Mouse (Mus musculus): ENCODE data around the gene Uck1. TPM values are rescaled to one million over a fixed set of nuclear protein-coding genes. Genes with fewer than 3 reads are reported as not detected.
"Not testable (repeated sequence)": the region's sequence is repeated elsewhere in the genome, so short reads cannot be mapped to it uniquely, and the experiment has no call there.

Uck1 gene
- polyA plus RNA-seq (2015; fragmentation: Nextera tagmentation; extraction: Ambion mirVana) = 62.2 and 68.1 TPM in 2 replicates

DNA sequence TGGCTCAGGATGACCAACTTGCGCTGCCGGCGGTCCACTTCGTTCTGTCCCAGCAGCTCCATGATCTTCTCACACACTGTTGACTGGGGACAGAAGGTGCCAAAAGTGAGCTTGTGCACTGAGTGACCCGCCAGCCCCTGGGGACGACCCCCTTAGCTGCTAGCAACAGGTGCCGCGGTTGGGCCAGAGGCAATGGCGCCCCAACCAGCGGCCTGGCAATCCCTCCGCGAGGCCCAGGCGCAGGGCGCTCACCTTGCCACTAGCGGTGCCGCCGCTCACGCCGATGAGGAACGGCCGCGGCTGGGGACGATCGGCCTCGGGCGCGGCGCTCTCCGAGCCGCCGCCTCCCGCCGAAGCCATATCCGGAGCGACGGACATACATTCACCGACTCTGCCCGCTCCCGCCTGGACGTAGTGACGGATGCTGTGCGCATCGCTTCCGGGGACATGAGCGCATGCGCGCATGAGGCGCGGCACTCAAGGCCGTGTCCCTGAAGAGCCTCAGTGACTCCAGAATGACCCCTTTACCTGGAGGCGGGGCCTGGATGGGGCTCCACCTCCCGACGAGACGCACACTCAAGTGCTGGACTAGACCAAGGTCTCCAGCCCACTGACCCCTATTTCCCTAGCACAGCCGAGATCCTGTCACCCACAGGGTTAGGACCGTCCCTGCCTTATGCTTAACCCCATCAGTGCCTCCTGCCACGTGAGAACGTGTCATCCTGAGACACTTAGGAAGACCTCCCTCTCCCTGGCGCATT is at the start of gene Uck1:
Gene Uck1 (minus strand): TSS at position 503 of the 761 bp plus-strand sequence.
- peaks cover 14% of the 10 kb centered on the region for H3K4me1 ChIP-seq
- peak within 1 kb of the TSS; percentile 79 for H3K9ac ChIP-seq
- WGBS = 1% methylated on average over 59 of the region's 59 CpGs
- H3K27ac ChIP-seq = peak within 1 kb of the TSS; percentile 68
- peak; percentile 77 for ATAC-seq (ENCODE audit: insufficient number of reproducible peaks, low FRiP score, low TSS enrichment, low read depth)
- peak within 1 kb of the TSS; percentile 90 for H3K4me3 ChIP-seq
- peak within 1 kb of the TSS; percentile 70 for H3K4me2 ChIP-seq
- no peaks in the 10 kb centered on the region for H3K27me3 ChIP-seq
- H3K36me3 ChIP-seq = peaks cover 25% of the 10 kb centered on the region
- H3K9me3 ChIP-seq = no peaks in the 10 kb centered on the region

- Histone ChIP-seq H3K27me3 (no peaks in the 10 kb centered on the region), H3K27ac (0 out of 2 replicates have a peak overlapping the region, but pooled peaks have one; percentile 11), H3K4me1 (peaks cover 40% of the 10 kb centered on the region), H3K36me3 (peaks cover 74% of the 10 kb centered on the region), H3K9me3 (no peaks in the 10 kb centered on the region), H3K4me3 (no peak overlapping the region), H3K4me2 (no peak overlapping the region), H3K9ac (no peak overlapping the region)
- WGBS = 81% methylated on average over 16 of the region's 16 CpGs
- no peak for ATAC-seq (ENCODE audit: insufficient number of reproducible peaks, low FRiP score, low TSS enrichment, low read depth)
Measured at GRCm38 (mm10) chr2:32308870-32309568, 49.1 kb upstream of the Uck1 start.

GRCm38 (mm10) chr2:32307941-32308760 is 48.2 kb upstream of the Uck1 start:
- peaks cover 40% of the 10 kb centered on the region for H3K4me1 ChIP-seq
- peaks cover 77% of the 10 kb centered on the region for H3K36me3 ChIP-seq
- 0 out of 2 replicates have a peak overlapping the region, but pooled peaks have one; percentile 11 for H3K27ac ChIP-seq
- H3K4me3 ChIP-seq = no peak overlapping the region
- no peak overlapping the region for H3K9ac ChIP-seq
- no peaks in the 10 kb centered on the region for H3K9me3 ChIP-seq
- ATAC-seq (ENCODE audit: insufficient number of reproducible peaks, low FRiP score, low TSS enrichment, low read depth) = no peak
- no peaks in the 10 kb centered on the region for H3K27me3 ChIP-seq
- 48% methylated on average over 8 of the region's 8 CpGs for whole genome bisulfite sequencing
- H3K4me2 ChIP-seq = no peak overlapping the region

DNA sequence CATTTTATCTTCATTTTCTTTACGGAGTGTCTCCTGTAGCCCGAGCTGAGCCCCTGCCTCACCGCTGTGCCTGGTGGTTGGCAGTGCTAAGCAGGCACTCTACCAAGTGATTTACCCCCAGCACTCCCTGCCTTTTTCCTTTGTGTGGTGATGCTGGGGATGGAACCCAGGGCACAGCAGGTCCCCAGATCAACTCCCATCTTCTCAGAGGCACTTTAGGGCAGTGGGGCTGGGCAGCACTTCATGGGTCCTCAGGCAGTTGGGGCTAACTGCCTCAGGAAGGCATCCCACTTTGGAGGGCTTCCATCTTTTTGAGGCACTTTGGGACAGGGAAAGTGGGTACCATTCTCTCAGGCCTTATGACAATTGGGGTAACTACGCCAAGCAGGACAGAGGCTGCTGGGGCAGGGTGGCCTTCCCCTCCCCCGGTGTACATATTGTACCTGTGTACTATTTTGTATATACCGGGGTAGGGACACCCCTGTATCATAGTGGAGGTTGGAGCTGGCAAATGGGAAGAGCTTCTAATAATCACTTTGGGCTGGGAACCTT is 47.4 kb upstream of the Uck1 start:
- no peak overlapping the region for H3K4me2 ChIP-seq
- H3K9ac ChIP-seq = no peak overlapping the region
- H3K27ac ChIP-seq = no peak overlapping the region
- no peak overlapping the region for H3K4me3 ChIP-seq
- peaks cover 84% of the 10 kb centered on the region for H3K36me3 ChIP-seq
- WGBS = 90% methylated on average over 6 of the region's 6 CpGs
- no peak for ATAC-seq (ENCODE audit: insufficient number of reproducible peaks, low FRiP score, low TSS enrichment, low read depth)
- H3K4me1 ChIP-seq = peaks cover 35% of the 10 kb centered on the region
- no peaks in the 10 kb centered on the region for H3K9me3 ChIP-seq
- no peaks in the 10 kb centered on the region for H3K27me3 ChIP-seq

- ATAC-seq (ENCODE audit: insufficient number of reproducible peaks, low FRiP score, low TSS enrichment, low read depth) = no peak
Measured at GRCm38 (mm10) chr2:32306176-32306575, 46.2 kb upstream of the Uck1 start.

GRCm38 (mm10) chr2:32305668-32306067 is 45.7 kb upstream of the Uck1 start:
- 0 out of 2 replicates have a peak overlapping the region, but pooled peaks have one; percentile 1 for H3K27ac ChIP-seq
- peaks cover 99% of the 10 kb centered on the region for H3K36me3 ChIP-seq
- no peak overlapping the region for H3K9ac ChIP-seq

More at GRCm38 (mm10) chr2:32306176-32306575, 46.2 kb upstream of the Uck1 start:
- 86% methylated on average over 9 of the region's 9 CpGs for WGBS
- Histone ChIP-seq H3K27ac (no peak overlapping the region), H3K27me3 (no peaks in the 10 kb centered on the region), H3K9ac (no peak overlapping the region), H3K4me3 (no peak overlapping the region), H3K4me1 (peaks cover 23% of the 10 kb centered on the region), H3K9me3 (no peaks in the 10 kb centered on the region), H3K36me3 (peaks cover 96% of the 10 kb centered on the region), H3K4me2 (no peak overlapping the region)

DNA sequence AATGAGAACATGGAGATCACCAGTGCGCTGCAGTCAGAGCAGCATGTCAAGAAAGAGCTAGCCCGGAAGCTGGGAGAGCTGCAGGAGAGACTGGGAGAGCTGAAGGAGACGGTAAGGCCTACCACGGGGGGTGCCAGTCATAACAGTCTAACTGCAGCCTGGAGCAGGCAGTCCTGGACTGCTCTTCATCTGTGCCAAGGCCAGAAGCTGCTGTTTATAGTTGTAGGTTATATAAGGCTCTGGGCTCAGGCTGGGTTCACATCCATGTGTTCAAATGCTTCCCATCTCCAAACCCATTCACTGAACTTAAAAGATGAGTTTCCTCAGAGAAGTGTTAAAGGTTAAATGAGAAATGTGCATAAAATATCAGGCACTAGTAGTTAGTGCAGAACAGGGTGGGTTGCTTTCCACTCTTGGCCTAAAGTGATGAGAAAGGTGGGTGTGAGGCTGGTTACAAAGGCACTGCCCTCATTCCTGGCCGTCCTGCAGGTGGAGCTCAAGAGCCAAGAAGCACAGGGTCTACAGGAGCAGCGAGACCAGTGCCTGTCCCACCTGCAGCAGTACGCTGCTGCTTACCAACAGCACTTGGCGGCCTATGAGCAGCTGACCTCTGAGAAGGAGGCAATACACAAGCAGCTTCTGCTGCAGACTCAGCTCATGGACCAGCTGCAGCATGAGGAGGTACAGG is 44.3 kb upstream of the Uck1 start:
- no peak overlapping the region for H3K9ac ChIP-seq
- ATAC-seq (ENCODE audit: insufficient number of reproducible peaks, low FRiP score, low TSS enrichment, low read depth) = 0 out of 2 replicates have a peak, but pooled peaks have one; percentile 45
- no peak overlapping the region for H3K4me3 ChIP-seq
- H3K27ac ChIP-seq = no peak overlapping the region
- H3K9me3 ChIP-seq = no peaks in the 10 kb centered on the region
- peaks cover 5% of the 10 kb centered on the region; the same call in 1 of the 2 replicates for H3K4me1 ChIP-seq
- H3K27me3 ChIP-seq = no peaks in the 10 kb centered on the region
- 49% methylated on average over 8 of the region's 8 CpGs for WGBS
- H3K4me2 ChIP-seq = no peak overlapping the region
- H3K36me3 ChIP-seq = peaks cover 97% of the 10 kb centered on the region

More at GRCm38 (mm10) chr2:32305668-32306067, 45.7 kb upstream of the Uck1 start:
- H3K4me2 ChIP-seq = no peak overlapping the region
- 87% methylated on average over 5 of the region's 5 CpGs for WGBS
- H3K9me3 ChIP-seq = no peaks in the 10 kb centered on the region
- no peaks in the 10 kb centered on the region for H3K27me3 ChIP-seq
- H3K4me3 ChIP-seq = no peak overlapping the region
- H3K4me1 ChIP-seq = peaks cover 18% of the 10 kb centered on the region
- no peak for ATAC-seq (ENCODE audit: insufficient number of reproducible peaks, low FRiP score, low TSS enrichment, low read depth)

DNA sequence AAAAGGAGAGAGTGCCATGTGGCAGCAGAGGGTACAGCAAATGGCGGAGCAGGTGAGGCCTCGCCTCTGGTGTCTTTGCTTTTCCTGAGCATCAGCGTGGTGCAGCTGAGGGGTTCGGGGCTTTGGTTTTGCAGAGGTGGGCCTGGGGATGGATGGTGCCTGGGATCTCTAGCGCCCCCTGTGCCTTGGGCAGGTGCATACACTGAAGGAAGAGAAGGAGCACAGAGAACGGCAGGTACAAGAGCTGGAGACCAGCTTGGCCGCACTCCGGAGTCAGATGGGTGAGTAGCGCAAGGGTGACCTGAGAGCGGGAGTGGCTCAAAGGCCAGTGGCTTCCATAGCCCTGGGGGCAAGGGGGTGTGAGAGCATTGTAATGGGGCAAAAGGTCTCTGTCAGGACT is 43.0 kb upstream of the Uck1 start:
- Histone ChIP-seq H3K27me3 (no peaks in the 10 kb centered on the region), H3K36me3 (peaks cover 99% of the 10 kb centered on the region), H3K9me3 (no peaks in the 10 kb centered on the region), H3K4me2 (no peak overlapping the region), H3K27ac (no peak overlapping the region), H3K9ac (no peak overlapping the region), H3K4me1 (0 out of 2 replicates have a peak, but pooled peaks cover 4% of the 10 kb centered on the region), H3K4me3 (no peak overlapping the region)
- ATAC-seq (ENCODE audit: insufficient number of reproducible peaks, low FRiP score, low TSS enrichment, low read depth) = no peak
- WGBS = 86% methylated on average over 10 of the region's 10 CpGs

GRCm38 (mm10) chr2:32299469-32299868 is 39.5 kb upstream of the Uck1 start:
- Histone ChIP-seq H3K4me2 (no peak overlapping the region), H3K4me3 (no peak overlapping the region), H3K9ac (no peak overlapping the region), H3K36me3 (peaks cover 88% of the 10 kb centered on the region), H3K27me3 (no peaks in the 10 kb centered on the region), H3K4me1 (0 out of 2 replicates have a peak, but pooled peaks cover 1% of the 10 kb centered on the region), H3K27ac (no peak overlapping the region), H3K9me3 (no peaks in the 10 kb centered on the region)
- WGBS = 90% methylated on average over 4 of the region's 4 CpGs
- ATAC-seq (ENCODE audit: insufficient number of reproducible peaks, low FRiP score, low TSS enrichment, low read depth) = no peak

- H3K4me3 ChIP-seq; H3K9me3 ChIP-seq; H3K27ac ChIP-seq; ATAC-seq (ENCODE audit: insufficient number of reproducible peaks, low FRiP score, low TSS enrichment, low read depth); H3K9ac ChIP-seq; H3K4me1 ChIP-seq; H3K4me2 ChIP-seq; H3K27me3 ChIP-seq: not testable (repeated sequence)
- whole genome bisulfite sequencing = 89% methylated on average over 2 of the region's 2 CpGs
- peaks cover 71% of the 10 kb centered on the region for H3K36me3 ChIP-seq
Measured at GRCm38 (mm10) chr2:32295842-32296241, 35.9 kb upstream of the Uck1 start.

- no peak for ATAC-seq (ENCODE audit: insufficient number of reproducible peaks, low FRiP score, low TSS enrichment, low read depth)
- 89% methylated on average over 3 of the region's 3 CpGs for WGBS
Measured at GRCm38 (mm10) chr2:32295285-32295684, 35.3 kb upstream of the Uck1 start.

More at GRCm38 (mm10) chr2:32295285-32295684, 35.3 kb upstream of the Uck1 start:
- no peak overlapping the region for H3K27ac ChIP-seq
- H3K27me3 ChIP-seq = no peaks in the 10 kb centered on the region
- H3K9me3 ChIP-seq = no peaks in the 10 kb centered on the region
- H3K36me3 ChIP-seq = peaks cover 66% of the 10 kb centered on the region
- no peak overlapping the region for H3K4me3 ChIP-seq
- H3K9ac ChIP-seq = no peak overlapping the region
- H3K4me2 ChIP-seq = no peak overlapping the region
- H3K4me1 ChIP-seq = peaks cover 9% of the 10 kb centered on the region; the same call in 1 of the 2 replicates
